Mouse (Mus musculus): ENCODE results near the gene Ush2a. TPM values are rescaled to one million over a fixed set of nuclear protein-coding genes. Genes with fewer than 3 reads are reported as not detected.

Gene Ush2a
- not detected for polyA plus RNA-seq (2014; fragmentation: Illumina TruSeq; extraction: RNeasy Lipid Tissue Mini Kit (QIAGEN cat#74804); ENCODE audit: insufficient read depth, low read depth, low replicate concordance)

DNA sequence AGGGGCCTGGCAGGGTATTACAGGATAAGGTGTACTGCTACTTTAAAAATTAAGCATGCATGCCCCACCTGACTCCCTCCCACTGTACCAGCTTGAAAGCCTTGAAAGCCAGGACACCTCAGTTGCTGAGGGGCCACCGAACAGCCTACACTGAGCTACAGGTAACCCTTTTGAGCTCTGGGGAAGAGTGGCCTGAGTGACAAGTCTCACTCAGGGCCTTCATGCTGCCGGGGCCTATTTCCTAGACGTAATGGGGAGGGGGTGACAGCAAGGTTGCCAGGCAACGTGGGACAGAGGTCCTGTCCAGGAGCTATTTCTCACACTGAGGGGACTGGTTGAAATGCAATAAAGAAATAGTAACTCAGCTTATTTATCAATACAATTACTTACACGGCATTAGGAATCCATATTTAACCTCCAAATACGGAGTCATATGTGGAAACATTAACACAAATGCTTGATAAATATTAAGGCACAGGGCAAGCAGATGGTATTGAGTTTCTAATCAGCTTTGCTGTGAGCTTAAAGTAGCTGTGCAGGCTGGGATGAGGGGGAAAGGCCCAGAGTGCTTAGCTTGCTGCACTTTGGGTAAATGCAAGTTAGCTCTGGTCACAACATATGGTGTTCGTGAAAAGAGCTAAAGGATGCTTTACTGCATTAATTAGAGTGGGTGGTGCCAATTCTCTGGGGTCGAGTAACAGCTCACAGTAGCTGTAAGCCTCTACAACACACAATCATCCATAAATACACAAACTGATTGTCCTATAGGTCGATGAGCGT is at the start of gene Ush2a:
Gene Ush2a, plus strand, starts transcription at position 121 of the 780 bp plus-strand sequence.

GRCm38 (mm10) chr1:189007239-189007979 is 745.6 kb downstream of the Ush2a start, which contains the start of gene Kctd3:
Gene Kctd3, minus strand, starts transcription at chr1:189007841.

